In the genomic region with DNA sequence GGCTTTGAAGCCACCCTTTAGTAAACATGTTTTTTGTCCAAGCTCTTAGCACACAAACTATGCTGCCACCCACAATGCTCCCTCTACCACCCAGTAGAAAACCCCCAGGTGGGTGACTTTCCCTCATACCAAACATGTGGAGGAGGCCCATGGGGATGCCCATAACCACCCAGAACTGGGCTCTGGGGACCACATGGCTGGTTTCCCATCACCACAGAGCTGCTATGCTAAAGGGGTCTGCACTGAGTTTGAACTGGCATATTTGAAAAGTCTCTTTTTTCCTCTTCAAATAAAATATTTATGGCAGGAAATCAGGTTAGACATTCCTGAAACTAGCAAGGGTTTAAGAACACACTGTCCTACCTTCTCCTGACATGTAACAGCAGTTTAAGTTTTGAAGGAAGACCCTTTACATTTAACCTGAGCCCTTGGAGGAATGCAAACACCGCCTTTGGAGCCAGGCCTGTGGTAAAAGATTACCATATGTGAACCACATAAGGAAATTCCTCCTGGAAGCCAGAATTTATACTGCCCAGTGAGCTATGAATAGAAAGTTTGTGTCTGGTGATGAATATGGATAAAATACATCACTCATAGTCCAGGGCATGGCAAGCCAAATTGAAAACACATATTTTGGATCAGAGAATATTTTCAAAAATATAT, we compare ENCODE assay signal across 30 mouse cellular contexts.
A peak's percentile ranks its signal among the peaks of the same experiment; 100 is the strongest.
DNase-seq lines count a peak whose midpoint lies in the region; ATAC-seq lines count a peak whose summit lies in the region.
"Had no signal": no experiment of that assay in that cellular context is flagged by ENCODE, and none has a peak within 500 bp of the region (broad histone marks: within the 10 kb centered on the region; RNA-seq: fewer than 3 reads in every experiment).

No protein-coding gene starts in this region.

- ATAC-seq in embryonic facial prominence, embryonic 15.5 days (ENCODE audit: insufficient number of reproducible peaks, low FRiP score, low TSS enrichment, low read depth) = peak; percentile 63
- peak; percentile 56; the same call in 1 of the 2 replicates for ATAC-seq in limb, embryonic 12.5 days (ENCODE audit: insufficient number of reproducible peaks, insufficient read depth, low FRiP score, low TSS enrichment, low read depth)
- ATAC-seq: forebrain, postnatal 0 days; hindbrain, embryonic 16.5 days; liver, postnatal 0 days; lung, postnatal 0 days; midbrain, embryonic 15.5 days had no signal

- H3K27ac ChIP-seq in embryonic facial prominence, embryonic 10.5 days (replicated peaks) = peak overlapping the region; percentile 51; the same call in 1 of the 2 replicates
- H3K27ac ChIP-seq in embryonic facial prominence, embryonic 15.5 days (replicated peaks) = peak overlapping the region; percentile 90
- H3K27ac ChIP-seq in limb, embryonic 12.5 days = peak overlapping the region; percentile 80
- H3K27ac ChIP-seq: forebrain, embryonic 12.5 days; kidney, embryonic 15.5 days; left cerebral cortex, adult 2 months; midbrain, embryonic 15.5 days; neural tube, embryonic 15.5 days had no signal

- peak; percentile 81 for DNase-seq in NIH3T3 (ENCODE audit: low read depth)
- DNase-seq in embryonic facial prominence, embryonic 10.5 days (ENCODE audit: low spot score) = no peak
- no peak for DNase-seq in ovary, postnatal 36 days (ENCODE audit: low spot score)
- DNase-seq in lung, adult 18-20 months = no peak
- DNase-seq in embryo, embryonic 10.5 days (ENCODE audit: low spot score) = no peak
- DNase-seq: adrenal gland, postnatal 25 days; B cell, adult 2 months; cerebellum, adult 11-12 months; cerebellum, adult 9-11 months; forebrain, postnatal 0 days; gastrocnemius, postnatal 14 days; heart, adult 11 months; heart, postnatal 10 days; kidney, adult 18-20 months; kidney, postnatal 25 days; liver, postnatal 0 days; lung, postnatal 4 days; thymus, adult 2 months; thymus, postnatal 36 days had no signal

- no peak overlapping the region for H3K4me3 ChIP-seq in embryonic facial prominence, embryonic 10.5 days
- H3K4me3 ChIP-seq in embryonic facial prominence, embryonic 15.5 days (replicated peaks) = no peak overlapping the region
- H3K4me3 ChIP-seq in limb, embryonic 12.5 days (replicated peaks) = no peak overlapping the region
- H3K4me3 ChIP-seq: forebrain, embryonic 12.5 days; heart, embryonic 12.5 days; kidney, embryonic 15.5 days; left cerebral cortex, adult 2 months; midbrain, embryonic 15.5 days; neural tube, embryonic 15.5 days had no signal

- peaks cover 14% of the 10 kb centered on the region for H3K4me1 ChIP-seq in embryonic facial prominence, embryonic 10.5 days
- H3K4me1 ChIP-seq in embryonic facial prominence, embryonic 15.5 days = peaks cover 22% of the 10 kb centered on the region
- H3K4me1 ChIP-seq in limb, embryonic 12.5 days (replicated peaks) = peaks cover 19% of the 10 kb centered on the region
- H3K4me1 ChIP-seq: heart, embryonic 12.5 days; kidney, embryonic 15.5 days; midbrain, embryonic 15.5 days; neural tube, embryonic 15.5 days had no signal

- H3K9ac ChIP-seq in embryonic facial prominence, embryonic 15.5 days = no peak overlapping the region
- no peak overlapping the region for H3K9ac ChIP-seq in limb, embryonic 12.5 days (replicated peaks)
- H3K9ac ChIP-seq: forebrain, embryonic 12.5 days; forebrain, postnatal 0 days; heart, embryonic 12.5 days; kidney, embryonic 15.5 days; liver, postnatal 0 days; midbrain, embryonic 15.5 days; neural tube, embryonic 15.5 days had no signal

- 46% methylated on average over 1 of the region's 1 CpGs for WGBS in embryonic facial prominence, embryonic 10.5 days
- 32% methylated on average over 1 of the region's 1 CpGs for WGBS in embryonic facial prominence, embryonic 15.5 days
- 40% methylated on average over 1 of the region's 1 CpGs for WGBS in limb, embryonic 12.5 days

- H3K4me2 ChIP-seq in embryonic facial prominence, embryonic 15.5 days (replicated peaks) = no peak overlapping the region
- peak overlapping the region; percentile 0; the same call in 1 of the 2 replicates for H3K4me2 ChIP-seq in limb, embryonic 12.5 days
- H3K4me2 ChIP-seq: forebrain, embryonic 12.5 days; heart, embryonic 12.5 days; kidney, embryonic 15.5 days; liver, embryonic 11.5 days; midbrain, embryonic 15.5 days; neural tube, embryonic 15.5 days had no signal

- no peaks in the 10 kb centered on the region for H3K36me3 ChIP-seq in embryonic facial prominence, embryonic 10.5 days (replicated peaks)
- no peaks in the 10 kb centered on the region for H3K36me3 ChIP-seq in embryonic facial prominence, embryonic 15.5 days
- no peaks in the 10 kb centered on the region for H3K36me3 ChIP-seq in limb, embryonic 12.5 days
- H3K36me3 ChIP-seq: forebrain, embryonic 12.5 days; heart, embryonic 12.5 days; kidney, embryonic 15.5 days; midbrain, embryonic 15.5 days; neural tube, embryonic 15.5 days had no signal

- no peaks in the 10 kb centered on the region for H3K9me3 ChIP-seq in embryonic facial prominence, embryonic 10.5 days
- no peaks in the 10 kb centered on the region for H3K9me3 ChIP-seq in embryonic facial prominence, embryonic 15.5 days (replicated peaks)
- no peaks in the 10 kb centered on the region for H3K9me3 ChIP-seq in limb, embryonic 12.5 days
- H3K9me3 ChIP-seq: forebrain, embryonic 12.5 days; heart, embryonic 12.5 days; kidney, embryonic 15.5 days; midbrain, embryonic 15.5 days; neural tube, embryonic 15.5 days had no signal

- no peaks in the 10 kb centered on the region for H3K27me3 ChIP-seq in embryonic facial prominence, embryonic 10.5 days (replicated peaks; ENCODE audit: low read depth, poor library complexity, severe bottlenecking)
- H3K27me3 ChIP-seq in embryonic facial prominence, embryonic 15.5 days = no peaks in the 10 kb centered on the region
- H3K27me3 ChIP-seq in limb, embryonic 12.5 days = no peaks in the 10 kb centered on the region
- H3K27me3 ChIP-seq: forebrain, embryonic 12.5 days; heart, embryonic 12.5 days; kidney, embryonic 15.5 days; midbrain, embryonic 15.5 days; neural tube, embryonic 15.5 days had no signal
